Mouse (Mus musculus): ENCODE measurements around the gene Arntl. TPM values are rescaled to one million over a fixed set of nuclear protein-coding genes. Genes with fewer than 3 reads are reported as not detected.

Gene Arntl
- polyA plus RNA-seq, 1 experiment from 2014 or later = 9.2 TPM

- Histone ChIP-seq H3K36me3 (ENCODE audit: control insufficient read depth, insufficient read depth, low read length) (no peaks in the 10 kb centered on the region), H3K4me3 (ENCODE audit: low read depth, low read length) (no peak overlapping the region), H3K4me1 (replicated peaks; ENCODE audit: control insufficient read depth, insufficient read depth, low read length) (no peaks in the 10 kb centered on the region), H3K9me3 (ENCODE audit: control insufficient read depth, low read length) (no peaks in the 10 kb centered on the region), H3K27ac (ENCODE audit: low read depth, low read length) (no peak overlapping the region), H3K4me2 (ENCODE audit: low read depth, low read length, severe bottlenecking) (no peak overlapping the region), H3K27me3 (ENCODE audit: control insufficient read depth, insufficient read depth, low read length) (no peaks in the 10 kb centered on the region), H3K9ac (ENCODE audit: low read length) (no peak overlapping the region)
- WGBS = 78% methylated on average over 3 of the region's 3 CpGs
- DNase-seq (ENCODE audit: low spot score) (no peak), ATAC-seq (replicated peaks; ENCODE audit: low FRiP score) (no peak)
Measured at GRCm38 (mm10) chr7:113196171-113196570, 11.1 kb upstream of the Arntl start.

- no peak overlapping the region for H3K27ac ChIP-seq (ENCODE audit: low read depth, low read length)
- H3K4me3 ChIP-seq (ENCODE audit: low read depth, low read length) = no peak overlapping the region
- H3K36me3 ChIP-seq (ENCODE audit: control insufficient read depth, insufficient read depth, low read length) = no peaks in the 10 kb centered on the region
- H3K4me2 ChIP-seq (ENCODE audit: low read depth, low read length, severe bottlenecking) = no peak overlapping the region
- no peaks in the 10 kb centered on the region for H3K27me3 ChIP-seq (ENCODE audit: control insufficient read depth, insufficient read depth, low read length)
- WGBS = 63% methylated on average over 10 of the region's 10 CpGs
- H3K4me1 ChIP-seq (replicated peaks; ENCODE audit: control insufficient read depth, insufficient read depth, low read length) = no peaks in the 10 kb centered on the region
- H3K9me3 ChIP-seq (ENCODE audit: control insufficient read depth, low read length) = no peaks in the 10 kb centered on the region
- DNase-seq (ENCODE audit: low spot score) (no peak), ATAC-seq (replicated peaks; ENCODE audit: low FRiP score) (no peak)
- H3K9ac ChIP-seq (ENCODE audit: low read length) = no peak overlapping the region
Measured at GRCm38 (mm10) chr7:113197161-113197775, 10.0 kb upstream of the Arntl start.

- WGBS = 62% methylated on average over 3 of the region's 3 CpGs
- Histone ChIP-seq H3K9me3 (ENCODE audit: control insufficient read depth, low read length) (no peaks in the 10 kb centered on the region), H3K36me3 (ENCODE audit: control insufficient read depth, insufficient read depth, low read length) (no peaks in the 10 kb centered on the region), H3K9ac (ENCODE audit: low read length) (no peak overlapping the region), H3K4me1 (replicated peaks; ENCODE audit: control insufficient read depth, insufficient read depth, low read length) (peaks cover 3% of the 10 kb centered on the region; the same call in 1 of the 2 replicates), H3K27ac (ENCODE audit: low read depth, low read length) (no peak overlapping the region), H3K4me3 (ENCODE audit: low read depth, low read length) (no peak overlapping the region), H3K4me2 (ENCODE audit: low read depth, low read length, severe bottlenecking) (no peak overlapping the region), H3K27me3 (ENCODE audit: control insufficient read depth, insufficient read depth, low read length) (peaks cover 6% of the 10 kb centered on the region)
- no peak for DNase-seq (ENCODE audit: low spot score)
- no peak for ATAC-seq (replicated peaks; ENCODE audit: low FRiP score)
Measured at GRCm38 (mm10) chr7:113201584-113201983, 5.7 kb upstream of the Arntl start.

GRCm38 (mm10) chr7:113207471-113208387 lies 464 bp downstream of the Arntl start:
- Histone ChIP-seq H3K9me3 (ENCODE audit: control insufficient read depth, low read length) (no peaks in the 10 kb centered on the region), H3K36me3 (ENCODE audit: control insufficient read depth, insufficient read depth, low read length) (no peaks in the 10 kb centered on the region), H3K4me1 (replicated peaks; ENCODE audit: control insufficient read depth, insufficient read depth, low read length) (peaks cover 10% of the 10 kb centered on the region; the same call in 1 of the 2 replicates), H3K27me3 (ENCODE audit: control insufficient read depth, insufficient read depth, low read length) (peaks cover 30% of the 10 kb centered on the region), H3K27ac (ENCODE audit: low read depth, low read length) (peak overlapping the region; percentile 46; the same call in 1 of the 2 replicates), H3K4me3 (ENCODE audit: low read depth, low read length) (peak overlapping the region; percentile 79), H3K4me2 (ENCODE audit: low read depth, low read length, severe bottlenecking) (peak overlapping the region; percentile 88), H3K9ac (ENCODE audit: low read length) (peak overlapping the region; percentile 75)
- peak; percentile 75 for DNase-seq (ENCODE audit: low spot score)
- peak; percentile 64 for ATAC-seq (replicated peaks; ENCODE audit: low FRiP score)
- 1% methylated on average over 77 of the region's 98 CpGs for WGBS

GRCm38 (mm10) chr7:113208388-113208753 lies 1.1 kb downstream of the Arntl start:
- WGBS = 2% methylated on average over 19 of the region's 19 CpGs
- H3K9ac ChIP-seq (ENCODE audit: low read length) = peak overlapping the region; percentile 75
- H3K4me1 ChIP-seq (replicated peaks; ENCODE audit: control insufficient read depth, insufficient read depth, low read length) = peaks cover 10% of the 10 kb centered on the region; the same call in 1 of the 2 replicates
- no peak for DNase-seq (ENCODE audit: low spot score)
- H3K36me3 ChIP-seq (ENCODE audit: control insufficient read depth, insufficient read depth, low read length) = no peaks in the 10 kb centered on the region
- H3K4me3 ChIP-seq (ENCODE audit: low read depth, low read length) = peak overlapping the region; percentile 79
- H3K27ac ChIP-seq (ENCODE audit: low read depth, low read length) = no peak overlapping the region
- H3K4me2 ChIP-seq (ENCODE audit: low read depth, low read length, severe bottlenecking) = peak overlapping the region; percentile 88
- peaks cover 30% of the 10 kb centered on the region for H3K27me3 ChIP-seq (ENCODE audit: control insufficient read depth, insufficient read depth, low read length)
- no peaks in the 10 kb centered on the region for H3K9me3 ChIP-seq (ENCODE audit: control insufficient read depth, low read length)
- ATAC-seq (replicated peaks; ENCODE audit: low FRiP score) = no peak

- Histone ChIP-seq H3K27me3 (ENCODE audit: control insufficient read depth, insufficient read depth, low read length) (peaks cover 26% of the 10 kb centered on the region), H3K4me3 (ENCODE audit: low read depth, low read length) (no peak overlapping the region), H3K4me1 (replicated peaks; ENCODE audit: control insufficient read depth, insufficient read depth, low read length) (peaks cover 10% of the 10 kb centered on the region; the same call in 1 of the 2 replicates), H3K4me2 (ENCODE audit: low read depth, low read length, severe bottlenecking) (no peak overlapping the region), H3K9ac (ENCODE audit: low read length) (no peak overlapping the region), H3K9me3 (ENCODE audit: control insufficient read depth, low read length) (no peaks in the 10 kb centered on the region), H3K36me3 (ENCODE audit: control insufficient read depth, insufficient read depth, low read length) (no peaks in the 10 kb centered on the region), H3K27ac (ENCODE audit: low read depth, low read length) (no peak overlapping the region)
- WGBS = 49% methylated on average over 4 of the region's 4 CpGs
- DNase-seq (ENCODE audit: low spot score) (no peak), ATAC-seq (replicated peaks; ENCODE audit: low FRiP score) (no peak)
Measured at GRCm38 (mm10) chr7:113210441-113210840, 3.2 kb downstream of the Arntl start.

GRCm38 (mm10) chr7:113214245-113215169 lies 7.2 kb downstream of the Arntl start:
- H3K9me3 ChIP-seq (ENCODE audit: control insufficient read depth, low read length) = no peaks in the 10 kb centered on the region
- no peak for DNase-seq (ENCODE audit: low spot score)

GRCm38 (mm10) chr7:113216152-113216551 lies 8.9 kb downstream of the Arntl start:
- no peaks in the 10 kb centered on the region for H3K4me1 ChIP-seq (replicated peaks; ENCODE audit: control insufficient read depth, insufficient read depth, low read length)
- ATAC-seq (replicated peaks; ENCODE audit: low FRiP score) = no peak
- 73% methylated on average over 8 of the region's 8 CpGs for WGBS
- no peak overlapping the region for H3K9ac ChIP-seq (ENCODE audit: low read length)
- no peak overlapping the region for H3K4me3 ChIP-seq (ENCODE audit: low read depth, low read length)
- H3K27ac ChIP-seq (ENCODE audit: low read depth, low read length) = no peak overlapping the region
- H3K36me3 ChIP-seq (ENCODE audit: control insufficient read depth, insufficient read depth, low read length) = no peaks in the 10 kb centered on the region
- H3K27me3 ChIP-seq (ENCODE audit: control insufficient read depth, insufficient read depth, low read length) = no peaks in the 10 kb centered on the region; the same call in 1 of the 2 replicates
- H3K4me2 ChIP-seq (ENCODE audit: low read depth, low read length, severe bottlenecking) = no peak overlapping the region
- no peaks in the 10 kb centered on the region for H3K9me3 ChIP-seq (ENCODE audit: control insufficient read depth, low read length)
- no peak for DNase-seq (ENCODE audit: low spot score)

More at GRCm38 (mm10) chr7:113214245-113215169, 7.2 kb downstream of the Arntl start:
- Histone ChIP-seq H3K27ac (ENCODE audit: low read depth, low read length) (no peak overlapping the region), H3K36me3 (ENCODE audit: control insufficient read depth, insufficient read depth, low read length) (no peaks in the 10 kb centered on the region), H3K4me3 (ENCODE audit: low read depth, low read length) (no peak overlapping the region), H3K27me3 (ENCODE audit: control insufficient read depth, insufficient read depth, low read length) (peaks cover 12% of the 10 kb centered on the region), H3K4me2 (ENCODE audit: low read depth, low read length, severe bottlenecking) (no peak overlapping the region), H3K4me1 (replicated peaks; ENCODE audit: control insufficient read depth, insufficient read depth, low read length) (no peaks in the 10 kb centered on the region), H3K9ac (ENCODE audit: low read length) (no peak overlapping the region)
- no peak for ATAC-seq (replicated peaks; ENCODE audit: low FRiP score)
- WGBS = 50% methylated on average over 6 of the region's 6 CpGs

Data from forebrain, embryonic 11.5 days (tissue).